Mouse (Mus musculus) limb, embryonic 14.5 days (tissue): ENCODE measurements around the gene Pea15a. TPM values are rescaled to one million over a fixed set of nuclear protein-coding genes. Genes with fewer than 3 reads are reported as not detected.
A peak's percentile ranks its signal among the peaks of the same experiment; 100 is the strongest.
"Not testable (repeated sequence)": the region's sequence is repeated elsewhere in the genome, so short reads cannot be mapped to it uniquely, and the experiment has no call there.

Source experiments
- ATAC-seq: fragments of 200-750 bp; cut with Nextera tagmentation; 2 replicates; pipeline ENCODE4 v1.8.0; 2017; ENCODE audit warnings: low read depth, moderate number of reproducible peaks, moderate TSS enrichment; ENCODE audit not compliant: low FRiP score
- DNase-seq: peaks from one replicate; pipeline ENCODE4 v3.0.0-alpha.2; 2015; ENCODE audit warnings: low spot score
- H3K27ac ChIP-seq: fragments of 300-500 bp; sonication (generic); replicated peaks from 2 replicates; pipeline ENCODE4 v1.5.1; 2014; ENCODE audit warnings: low read depth, mild to moderate bottlenecking, low read length, moderate library complexity, mixed read lengths
- H3K27me3 ChIP-seq: fragments of 300-500 bp; sonication (generic); 2 replicates; pipeline ENCODE4 v1.6.1; 2014; ENCODE audit warnings: low read length, mixed read lengths; ENCODE audit not compliant: control insufficient read depth, insufficient read depth
- H3K36me3 ChIP-seq: fragments of 300-500 bp; sonication (generic); 2 replicates; pipeline ENCODE4 v1.6.1; 2014; ENCODE audit warnings: mild to moderate bottlenecking, low read length, moderate library complexity, mixed read lengths; ENCODE audit not compliant: control insufficient read depth, insufficient read depth
- H3K4me1 ChIP-seq: fragments of 300-500 bp; sonication (generic); 2 replicates; pipeline ENCODE4 v1.6.1; 2014; ENCODE audit warnings: antibody characterized with exemption, low read length, mixed read lengths; ENCODE audit not compliant: control insufficient read depth, insufficient read depth
- H3K4me2 ChIP-seq: fragments of 300-500 bp; sonication (generic); replicated peaks from 2 replicates; pipeline ENCODE4 v1.6.1; 2014; ENCODE audit warnings: low read depth, mild to moderate bottlenecking, low read length, moderate library complexity; ENCODE audit not compliant: severe bottlenecking
- H3K4me3 ChIP-seq: fragments of 300-500 bp; sonication (generic); replicated peaks from 2 replicates; pipeline ENCODE4 v1.5.1; 2014; ENCODE audit warnings: low read length
- H3K9ac ChIP-seq: fragments of 300-500 bp; sonication (generic); 2 replicates; pipeline ENCODE4 v1.6.1; 2014; ENCODE audit warnings: mild to moderate bottlenecking, low read depth, low read length, moderate library complexity; ENCODE audit not compliant: severe bottlenecking
- H3K9me3 ChIP-seq: fragments of 300-500 bp; sonication (generic); 2 replicates; pipeline ENCODE4 v1.6.1; 2016; ENCODE audit warnings: low read length; ENCODE audit not compliant: control insufficient read depth
- POLR2A ChIP-seq: fragments of 200-500 bp; IDR thresholded peaks from 2 replicates; pipeline ENCODE4 v1.8.0; 2012; ENCODE audit warnings: inconsistent platforms, mild to moderate bottlenecking, moderate library complexity, borderline replicate concordance; ENCODE audit not compliant: insufficient read depth, insufficient read length; ENCODE audit errors: extremely low read depth
- WGBS: fragments of 180-500 bp; shearing (Covaris S2); extraction: QIAGEN DNeasy Blood & Tissue Kit; methylation state at CpG from one replicate; pipeline ENCODE4 v1.1.7; 2014; 5-methylcytosine and 5-hydroxymethylcytosine counted together
- polyA plus RNA-seq, 2 experiments: library from polyadenylated mRNA; depleted of rRNA in 1 of 2; stranded (reverse) in 1 of 2; unstranded in 1 of 2; fragments of >200 nt; fragmentation: Nextera tagmentation in 1 of 2; extraction: Ambion mirVana in 1 of 2; gene quantifications; 2 replicates each; pipeline versions ENCODE4 v1.2.1 to v1.2.3; 2012 to 2014

The Pea15a gene
- 106 and 108 TPM in 2 replicates for polyA plus RNA-seq (2012; rRNA removed)
- 119 and 122 TPM in 2 replicates for polyA plus RNA-seq (2014; fragmentation: Nextera tagmentation; extraction: Ambion mirVana)

DNA sequence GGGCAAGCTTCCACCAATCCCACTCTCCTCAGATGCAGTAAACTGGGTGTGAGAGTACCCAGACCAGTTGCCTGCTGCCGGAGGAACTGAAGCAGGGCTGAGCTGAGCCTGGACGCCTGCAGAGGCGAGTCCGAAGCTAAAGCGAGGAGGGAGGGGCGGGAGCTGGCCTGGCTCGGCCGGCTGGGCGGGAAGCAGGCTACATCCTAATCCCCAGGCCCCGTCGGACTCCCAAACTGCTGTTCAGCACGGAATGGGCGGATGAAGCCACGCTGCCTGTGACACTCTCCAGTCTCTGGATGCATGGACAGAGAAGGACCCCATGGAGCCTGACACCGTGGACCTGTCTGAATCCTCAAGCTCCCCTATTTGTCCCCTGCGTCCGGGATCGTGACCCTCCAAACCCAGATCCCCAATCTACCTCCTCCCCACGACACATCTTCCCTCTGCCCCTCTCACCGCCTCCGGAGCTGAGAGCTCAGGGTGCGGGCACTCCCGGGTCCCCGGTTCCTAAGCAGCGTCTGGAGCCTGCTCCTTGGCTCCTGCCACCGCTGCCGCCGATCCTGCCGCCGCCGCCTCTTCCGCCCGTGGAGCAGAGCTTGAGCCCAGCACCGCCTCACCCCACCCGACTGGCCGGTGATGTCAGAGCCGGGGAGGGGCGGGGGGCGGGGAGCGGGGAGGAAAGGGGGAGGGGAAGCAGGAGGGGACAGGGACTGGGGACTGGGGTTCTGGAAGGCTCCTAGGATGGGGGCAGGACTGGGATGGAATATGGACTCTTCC, at the start of gene Pea15a:
Pea15a (minus strand) TSS at position 664 of the 777 bp plus-strand sequence.
- Histone ChIP-seq H3K27me3 (no peaks in the 10 kb centered on the region), H3K9me3 (no peaks in the 10 kb centered on the region), H3K4me1 (peaks cover 46% of the 10 kb centered on the region), H3K4me3 (peak within 1 kb of the TSS; percentile 70), H3K36me3 (peaks cover 16% of the 10 kb centered on the region), H3K4me2 (peak within 1 kb of the TSS; percentile 78), H3K9ac (peak within 1 kb of the TSS; percentile 78), H3K27ac (peak within 1 kb of the TSS; percentile 79)
- ATAC-seq (peak; percentile 81), DNase-seq (peak; percentile 70)
- under 1% methylated on average over 29 of the region's 40 CpGs for WGBS
- TF ChIP-seq POLR2A = no peak

DNA sequence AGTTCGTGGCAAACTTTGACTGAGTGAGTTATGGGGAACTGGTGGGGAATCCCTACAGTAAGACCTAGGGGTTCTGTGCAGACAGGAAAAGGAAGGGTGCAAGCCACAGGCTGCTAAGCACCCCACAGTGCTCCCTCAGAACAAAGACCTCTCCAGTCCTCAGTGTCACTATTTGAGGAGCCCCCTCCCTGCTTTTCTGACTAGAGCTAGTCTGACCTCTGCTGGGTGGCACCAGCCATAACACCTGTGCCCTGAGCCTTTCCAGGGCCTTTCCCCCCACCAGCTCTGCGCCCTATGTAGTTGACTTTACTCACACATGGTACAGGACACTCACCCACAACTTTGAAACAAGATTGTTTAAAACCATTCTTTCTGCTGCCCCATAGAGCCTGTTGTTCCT, 41.1 kb upstream of the Pea15a start:
- H3K4me3 ChIP-seq = no peak overlapping the region
- DNase-seq = peak; percentile 39
- no peaks in the 10 kb centered on the region for H3K9me3 ChIP-seq
- TF ChIP-seq POLR2A = no peak
- H3K27ac ChIP-seq = no peak overlapping the region
- H3K9ac ChIP-seq = no peak overlapping the region
- no peaks in the 10 kb centered on the region for H3K36me3 ChIP-seq
- 45% methylated on average over 2 of the region's 2 CpGs for WGBS
- ATAC-seq = peak; percentile 72
- no peak overlapping the region for H3K4me2 ChIP-seq
- 0 out of 2 replicates have a peak, but pooled peaks cover 2% of the 10 kb centered on the region for H3K4me1 ChIP-seq
- H3K27me3 ChIP-seq = peaks cover 13% of the 10 kb centered on the region

- 58% methylated on average over 4 of the region's 4 CpGs for WGBS
- peaks cover 13% of the 10 kb centered on the region for H3K27me3 ChIP-seq
- no peaks in the 10 kb centered on the region for H3K9me3 ChIP-seq
- ATAC-seq = no peak
- no peak overlapping the region for H3K9ac ChIP-seq
- no peak for TF ChIP-seq POLR2A
- DNase-seq = no peak
- H3K27ac ChIP-seq = no peak overlapping the region
- H3K4me3 ChIP-seq = no peak overlapping the region
- no peak overlapping the region for H3K4me2 ChIP-seq
- H3K4me1 ChIP-seq = 0 out of 2 replicates have a peak, but pooled peaks cover 4% of the 10 kb centered on the region
- no peaks in the 10 kb centered on the region for H3K36me3 ChIP-seq
Observed at GRCm38 (mm10) chr1:172247216-172247615, 40.6 kb upstream of the Pea15a start.

DNA sequence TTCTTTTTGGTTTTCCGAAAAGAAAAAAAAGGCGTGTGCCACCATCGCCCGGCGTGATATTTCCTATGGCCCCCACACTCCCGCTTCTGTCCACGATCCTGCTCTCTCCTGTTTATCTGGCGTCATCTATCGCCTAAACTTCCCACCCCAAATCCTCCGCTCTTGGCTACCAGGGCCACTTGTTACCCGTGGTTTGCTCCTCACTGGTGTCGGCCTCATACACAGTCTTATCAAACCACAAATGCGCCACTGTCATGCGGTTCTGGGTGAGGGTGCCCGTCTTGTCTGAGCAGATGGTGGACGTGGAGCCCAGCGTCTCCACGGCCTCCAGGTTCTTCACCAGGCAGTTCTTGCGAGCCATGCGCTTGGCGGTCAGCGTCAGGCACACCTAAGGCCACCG, 38.0 kb upstream of the Pea15a start:
- 41% methylated on average over 23 of the region's 23 CpGs for WGBS
- H3K4me1 ChIP-seq, ATAC-seq, H3K36me3 ChIP-seq, H3K9ac ChIP-seq, H3K27ac ChIP-seq, H3K9me3 ChIP-seq, DNase-seq, H3K4me2 ChIP-seq, H3K4me3 ChIP-seq: not testable (repeated sequence)
- H3K27me3 ChIP-seq = peaks cover 13% of the 10 kb centered on the region

GRCm38 (mm10) chr1:172243547-172244205, 37.1 kb upstream of the Pea15a start:
- H3K4me1 ChIP-seq = 0 out of 2 replicates have a peak, but pooled peaks cover 4% of the 10 kb centered on the region
- H3K9ac ChIP-seq = no peak overlapping the region
- H3K27ac ChIP-seq = no peak overlapping the region
- no peak for TF ChIP-seq POLR2A
- H3K27me3 ChIP-seq = peaks cover 13% of the 10 kb centered on the region
- no peak overlapping the region for H3K4me2 ChIP-seq
- ATAC-seq (no peak), DNase-seq (no peak)
- H3K9me3 ChIP-seq = no peaks in the 10 kb centered on the region
- WGBS = 27% methylated on average over 16 of the region's 16 CpGs
- no peaks in the 10 kb centered on the region for H3K36me3 ChIP-seq
- H3K4me3 ChIP-seq = no peak overlapping the region
